Mouse (Mus musculus): Measurements from ENCODE around the gene Mospd3.
"Not testable (repeated sequence)": the region's sequence is repeated elsewhere in the genome, so short reads cannot be mapped to it uniquely, and the experiment has no call there.

Mospd3 gene

DNA sequence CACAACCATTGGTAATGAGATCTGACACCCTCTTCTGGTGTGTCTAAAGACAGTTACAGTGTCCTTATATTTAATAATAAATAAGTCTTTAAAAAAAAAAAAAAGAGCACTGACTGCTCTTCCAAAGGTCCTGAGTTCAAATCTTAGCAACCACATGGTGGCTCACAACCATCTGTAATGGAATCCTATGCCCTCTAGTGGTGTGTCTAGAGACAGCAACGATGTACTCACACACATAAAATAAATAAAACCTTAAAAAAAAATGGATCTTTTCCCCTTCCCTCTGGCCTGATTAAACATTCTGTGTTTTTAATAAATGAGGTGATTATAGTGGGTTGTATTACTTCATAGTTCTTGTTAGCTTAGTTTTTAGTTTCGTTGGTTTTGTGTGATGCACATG is 14.1 kb upstream of the Mospd3 start:
- not testable (repeated sequence) for DNase-seq

DNA sequence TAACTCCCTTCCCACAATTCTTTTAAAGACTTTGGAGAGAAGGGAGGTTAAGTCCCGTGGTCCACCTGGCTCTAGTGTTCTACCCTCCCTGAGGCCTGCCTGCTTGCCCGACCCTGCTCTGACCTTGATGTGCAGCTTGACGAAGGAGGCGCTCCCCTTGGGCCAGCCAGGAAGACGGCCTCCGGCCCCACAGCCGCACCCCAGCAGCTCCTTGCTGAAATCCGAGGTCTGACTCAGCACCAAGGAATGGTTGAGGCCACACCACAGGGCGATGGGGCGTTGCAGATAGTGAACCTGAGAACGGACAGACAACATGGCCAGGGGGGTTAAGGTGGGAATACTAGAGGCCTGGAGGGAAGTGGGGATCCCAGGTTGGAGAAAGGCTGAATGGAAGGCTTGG is 12.7 kb upstream of the Mospd3 start, which contains the start of gene Pcolce:
Gene Pcolce, minus strand, starts transcription at position 235 of the 400 bp plus-strand sequence.
- DNase-seq, result no peak

DNA sequence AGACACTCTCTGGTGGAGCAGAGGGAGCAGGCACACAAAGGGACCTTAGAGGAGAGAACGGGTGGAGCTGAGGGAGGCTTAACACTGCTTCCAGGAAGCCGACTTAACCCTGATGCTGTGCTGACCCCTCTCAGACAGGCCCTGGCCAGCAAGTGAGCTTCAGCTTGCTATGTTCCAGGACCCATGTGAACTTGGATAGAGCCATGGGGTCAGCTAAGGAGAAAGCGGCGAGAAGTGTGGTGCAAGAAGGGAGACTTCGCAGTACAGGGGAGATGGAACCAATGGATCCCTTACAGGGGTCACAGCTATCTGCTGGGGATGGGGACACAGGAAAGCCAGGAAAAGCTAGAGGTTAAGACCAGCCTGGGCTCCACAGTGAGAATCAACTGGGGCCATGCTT is 12.2 kb upstream of the Mospd3 start:
- DNase-seq, result no peak

DNA sequence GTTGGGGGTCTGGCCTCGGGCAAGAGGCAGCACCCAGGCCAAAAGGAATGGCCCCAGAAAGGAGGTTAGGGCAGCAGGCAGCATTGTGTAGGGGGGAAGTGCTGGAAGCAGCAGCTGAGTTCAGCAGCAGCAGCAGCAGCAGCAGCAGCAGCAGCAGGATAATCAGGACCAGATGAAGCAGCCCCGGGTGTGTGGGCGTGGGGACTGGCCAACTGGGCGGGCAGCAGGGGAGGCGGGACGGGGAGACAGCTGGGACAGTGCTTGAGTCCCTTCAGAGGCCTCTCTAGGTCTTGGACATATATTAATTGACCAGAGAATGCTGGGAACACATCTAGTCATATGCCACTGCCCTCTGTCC is 10.4 kb upstream of the Mospd3 start:
- no peak for DNase-seq

DNA sequence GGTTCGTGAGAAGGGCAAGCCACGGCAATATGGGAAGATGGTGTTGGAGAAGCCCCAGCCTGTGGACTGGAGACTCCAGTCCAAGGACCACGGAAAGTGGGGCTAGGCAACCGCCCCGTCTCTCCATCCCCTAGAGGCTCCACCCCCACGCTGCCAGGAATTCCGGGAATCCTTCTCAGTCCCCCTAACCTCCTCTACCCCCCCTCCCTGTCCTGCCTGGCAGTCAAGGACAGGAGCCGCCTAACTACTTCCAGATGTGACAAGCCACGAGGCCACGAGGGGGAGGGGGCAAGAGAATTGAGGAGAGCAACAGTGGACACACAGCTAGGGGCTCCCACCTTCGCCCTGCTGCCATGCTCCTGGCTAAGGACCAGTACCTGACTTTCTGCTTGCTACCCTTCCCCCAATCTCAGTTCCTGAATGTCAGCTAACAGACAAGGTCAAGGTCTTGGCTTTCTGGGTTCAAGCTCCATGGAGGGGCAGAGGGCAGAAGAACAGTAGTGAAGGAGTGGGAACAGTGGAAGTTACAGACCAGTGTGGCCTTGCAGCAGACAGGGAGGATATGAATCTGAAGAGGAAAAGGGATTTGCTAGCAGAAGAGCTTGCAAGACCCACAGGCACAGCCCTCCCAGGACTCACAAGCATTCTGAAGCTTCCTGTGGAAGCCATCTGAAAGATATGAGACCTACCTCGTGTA is 9.8 kb upstream of the Mospd3 start:
- DNase-seq, result no peak

DNA sequence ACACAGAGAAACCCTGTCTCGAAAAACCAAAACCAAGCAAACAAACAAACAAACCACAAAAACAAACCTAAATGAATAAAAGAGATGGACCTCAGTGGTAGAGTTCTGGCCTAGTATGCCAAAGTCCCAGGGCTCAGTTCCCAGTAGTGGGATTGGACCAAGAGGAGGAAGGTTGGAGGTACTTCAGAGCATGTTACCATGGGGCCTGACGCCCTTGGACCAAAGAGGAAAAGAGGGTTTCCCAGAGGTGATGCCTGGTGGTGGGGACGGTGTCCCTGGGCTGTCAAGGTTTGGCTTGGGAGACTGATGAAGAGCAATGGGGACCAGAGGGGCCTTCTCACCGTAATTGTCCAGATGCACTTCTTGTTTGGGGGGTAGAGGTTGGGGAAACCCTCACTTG is 9.2 kb upstream of the Mospd3 start:
- DNase-seq, result no peak

DNA sequence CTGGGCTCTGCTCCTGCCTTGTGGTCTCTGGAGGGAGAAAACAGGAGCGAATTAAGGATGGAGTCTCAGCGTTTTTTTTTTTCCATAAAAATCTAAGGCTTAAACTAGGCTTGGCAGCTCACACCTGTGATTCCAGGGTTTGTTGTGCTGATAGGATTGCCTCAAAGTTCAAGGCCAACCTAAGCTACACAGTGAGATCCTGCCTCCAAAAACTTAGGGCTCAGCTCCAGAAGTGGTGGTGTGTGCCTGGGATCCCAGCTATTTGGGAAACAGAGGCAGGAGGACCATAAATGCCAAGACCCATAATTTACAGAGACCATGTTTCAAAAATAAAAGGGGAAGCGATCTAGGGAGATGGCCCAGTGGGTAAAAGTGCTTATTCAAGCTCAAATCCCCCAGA is 8.4 kb upstream of the Mospd3 start:
- DNase-seq, result no peak

DNA sequence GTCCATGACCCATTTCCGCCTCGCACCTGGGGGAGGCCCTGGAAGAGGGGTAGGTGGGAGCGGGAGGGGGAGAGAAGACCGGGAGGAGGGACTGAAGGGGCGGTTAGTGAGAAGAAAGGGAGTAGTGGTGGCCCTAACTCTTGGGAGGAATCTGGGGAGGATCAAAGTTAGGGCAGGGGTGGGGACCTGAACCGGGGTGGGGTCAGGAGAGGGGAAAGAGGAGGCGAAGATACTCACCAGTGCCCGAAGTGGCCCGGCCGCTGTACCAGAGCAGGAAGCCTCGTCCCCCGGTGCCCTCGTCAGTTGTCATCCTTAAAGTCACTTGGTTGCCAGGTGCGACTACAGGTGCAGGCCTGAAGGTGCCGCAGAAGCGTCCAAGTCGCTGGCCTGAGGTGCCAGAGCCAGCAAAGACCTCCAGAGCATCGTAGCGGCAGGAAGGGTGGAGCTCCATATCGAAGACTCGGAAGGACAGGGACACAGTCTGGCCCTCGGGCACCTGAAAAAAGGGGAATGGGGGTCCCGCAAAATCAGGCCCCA is 7.9 kb upstream of the Mospd3 start:
- no peak for DNase-seq

DNA sequence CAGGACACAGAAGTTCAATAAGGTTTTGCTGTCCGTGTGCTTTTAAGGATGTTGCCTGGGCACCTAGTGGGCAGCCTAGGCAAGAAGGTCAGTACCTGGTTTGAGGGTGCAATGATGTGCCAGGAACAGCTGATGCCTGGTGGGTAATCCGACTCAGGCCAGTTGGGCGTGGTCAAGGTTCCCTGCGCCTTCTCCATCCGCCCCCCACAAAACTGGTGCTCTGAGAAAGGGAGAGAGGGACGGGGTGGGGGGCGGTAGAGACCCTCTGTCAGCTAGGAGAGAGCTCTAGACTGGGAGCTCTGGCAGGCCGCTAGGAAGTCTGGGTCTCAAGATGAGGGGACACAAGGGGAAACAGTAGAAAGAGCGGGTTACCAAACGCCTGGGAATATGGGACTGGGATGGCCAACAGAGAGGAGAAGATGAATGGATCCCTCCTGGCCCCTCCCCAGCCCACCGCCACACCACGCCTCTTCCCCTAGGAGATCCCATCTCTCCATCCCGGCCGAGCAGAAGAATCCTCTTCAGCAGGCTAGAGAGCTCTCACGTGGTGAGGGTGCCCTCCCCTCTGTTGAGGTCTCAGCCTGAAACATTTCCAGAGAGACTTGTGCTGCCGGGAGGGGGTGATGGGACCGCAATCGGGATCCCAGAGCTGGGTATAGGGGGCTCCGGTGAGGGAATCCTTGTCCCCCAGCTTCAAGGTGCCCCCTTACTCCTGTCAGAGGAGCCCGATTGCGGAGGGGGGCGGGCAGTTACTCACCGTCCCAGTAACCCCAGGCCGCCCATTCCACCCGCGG is 7.2 kb upstream of the Mospd3 start:
- no peak for DNase-seq

DNA sequence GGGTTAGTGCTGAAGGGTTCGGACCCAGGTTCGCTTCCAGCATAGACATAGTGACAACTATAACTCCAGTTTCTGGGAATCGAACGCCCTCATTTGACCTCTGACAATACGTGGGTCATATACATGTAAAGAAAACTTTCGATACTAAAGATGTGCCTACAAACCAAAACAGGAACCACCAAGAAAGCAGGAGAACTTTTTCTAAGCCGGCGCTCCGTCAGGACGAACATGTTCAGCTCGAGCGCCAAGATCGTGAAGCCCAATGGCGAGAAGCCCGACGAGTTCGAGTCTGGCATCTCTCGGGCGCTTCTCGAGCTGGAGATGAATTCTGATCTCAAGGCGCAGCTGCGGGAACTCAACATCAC is 489 bp upstream of the Mospd3 start:
- peak in 1 of 2 experiments; percentile 36 for DNase-seq

DNA sequence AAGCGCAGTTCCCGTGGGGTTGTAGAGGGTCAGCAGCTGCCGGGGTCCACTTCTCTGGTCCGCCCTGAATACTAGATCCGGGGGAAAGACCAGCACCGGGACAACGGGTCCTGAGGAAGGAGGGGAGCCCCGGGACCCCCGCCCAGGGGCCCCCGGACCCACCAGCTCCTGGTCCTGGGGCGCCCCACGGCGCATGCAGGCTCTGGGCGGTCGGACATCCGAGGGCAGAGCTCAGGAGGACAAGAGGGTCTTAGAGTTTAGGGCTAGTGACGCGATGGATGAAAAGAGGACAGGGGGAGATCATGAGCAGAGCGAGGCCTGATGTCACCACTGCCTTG is 608 bp downstream of the Mospd3 start:
- DNase-seq, result no peak

DNA sequence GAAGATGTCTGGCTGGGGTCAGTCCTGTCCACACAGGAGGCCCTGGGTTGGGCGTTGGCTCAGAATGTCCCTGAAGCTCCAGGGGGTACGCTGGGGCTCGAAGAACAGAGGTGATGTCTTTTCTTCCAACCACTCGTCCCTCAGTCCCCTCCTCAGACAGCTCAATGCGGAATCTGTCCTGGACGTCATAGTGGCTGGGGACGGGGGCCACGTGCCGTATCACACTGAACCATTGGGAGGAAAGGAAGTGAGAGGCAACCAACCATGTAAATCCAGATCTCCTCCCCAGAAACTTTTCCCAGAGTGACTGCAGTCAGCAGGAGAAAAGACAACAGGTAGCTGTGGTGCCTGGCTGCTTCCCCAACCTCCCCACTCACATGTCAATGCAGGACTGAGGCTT is 1.3 kb downstream of the Mospd3 start:
- no peak for DNase-seq

DNA sequence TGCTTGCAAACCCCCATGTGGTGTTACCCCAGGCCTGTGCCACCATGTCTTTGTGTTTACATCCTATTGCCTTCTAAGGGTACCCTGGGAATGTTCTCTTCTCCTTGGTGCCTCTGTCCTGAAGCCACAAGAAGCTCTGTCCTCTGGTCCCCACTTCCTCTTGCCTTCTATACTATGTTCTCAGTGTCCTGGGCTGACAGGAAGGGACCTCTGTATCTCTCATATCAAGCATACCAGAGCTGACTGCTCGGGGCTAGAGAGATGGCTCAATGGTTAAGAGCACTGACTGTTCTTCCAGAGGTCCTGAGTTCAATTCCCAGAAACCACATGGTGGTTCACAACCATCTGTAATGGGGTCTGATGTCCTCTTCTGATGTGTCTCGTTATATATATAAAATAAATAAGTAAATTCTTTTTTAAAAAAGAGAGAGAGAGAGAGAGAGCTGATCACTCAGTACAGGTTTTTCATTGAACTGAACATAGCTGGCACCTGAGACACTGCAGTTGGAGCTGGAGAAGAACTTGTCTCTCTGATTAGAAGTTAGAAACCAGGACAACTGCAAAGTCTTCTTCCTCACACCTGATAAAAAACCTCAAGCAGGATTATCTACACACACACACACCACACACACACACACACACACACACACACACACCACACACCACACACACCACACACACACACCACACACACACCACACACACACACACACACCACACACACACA is 2.6 kb downstream of the Mospd3 start:
- no peak for DNase-seq

DNA sequence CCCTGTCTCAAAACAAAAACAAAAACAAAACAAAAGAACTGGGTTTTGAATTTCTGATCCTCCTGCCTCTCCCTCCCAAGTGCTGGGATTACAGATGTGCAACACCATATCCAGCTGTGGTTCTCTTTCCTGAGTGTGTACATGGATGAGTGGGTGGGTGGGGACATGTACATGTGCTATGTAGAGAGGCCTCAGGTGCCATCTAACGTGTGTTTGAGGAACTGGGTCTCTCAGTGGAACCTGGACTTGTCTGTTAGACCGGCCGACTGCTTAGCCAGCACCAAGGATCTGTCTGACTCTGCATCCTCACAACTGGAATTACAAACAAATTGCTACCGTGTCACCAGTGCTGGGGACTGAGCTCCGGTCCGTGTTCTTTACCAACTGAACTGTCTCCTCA is 3.2 kb downstream of the Mospd3 start:
- DNase-seq, result no peak

DNA sequence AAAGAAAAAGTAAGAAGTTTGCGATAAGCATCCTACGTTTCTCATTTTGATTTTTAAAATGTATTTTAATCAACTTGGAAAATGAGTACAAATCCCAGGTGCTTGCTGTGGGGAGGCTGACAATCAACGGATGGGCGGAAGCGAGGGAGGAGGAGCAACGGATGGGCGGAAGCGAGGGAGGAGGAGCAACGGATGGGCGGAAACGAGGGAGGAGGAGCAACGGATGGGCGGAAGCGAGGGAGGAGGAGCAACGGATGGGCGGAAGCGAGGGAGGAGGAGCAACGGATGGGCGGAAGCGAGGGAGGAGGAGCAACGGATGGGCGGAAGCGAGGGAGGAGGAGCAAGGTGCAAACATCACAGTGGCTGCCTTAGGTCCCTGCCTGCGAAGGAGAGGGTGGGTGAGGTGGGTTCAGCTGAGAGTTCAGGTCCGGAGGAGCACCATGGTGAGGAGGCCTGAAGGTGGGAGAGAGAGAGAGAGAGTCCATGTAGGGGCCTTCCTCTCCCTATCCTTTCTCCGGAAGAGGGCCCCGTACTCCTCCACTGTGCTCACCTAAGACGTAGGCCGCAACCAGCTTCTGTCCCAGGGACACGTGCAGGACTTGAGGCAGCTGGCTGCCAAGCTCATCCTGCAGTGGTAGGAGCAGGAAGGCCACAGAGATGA is 4.1 kb downstream of the Mospd3 start:
- DNase-seq, result no peak

DNA sequence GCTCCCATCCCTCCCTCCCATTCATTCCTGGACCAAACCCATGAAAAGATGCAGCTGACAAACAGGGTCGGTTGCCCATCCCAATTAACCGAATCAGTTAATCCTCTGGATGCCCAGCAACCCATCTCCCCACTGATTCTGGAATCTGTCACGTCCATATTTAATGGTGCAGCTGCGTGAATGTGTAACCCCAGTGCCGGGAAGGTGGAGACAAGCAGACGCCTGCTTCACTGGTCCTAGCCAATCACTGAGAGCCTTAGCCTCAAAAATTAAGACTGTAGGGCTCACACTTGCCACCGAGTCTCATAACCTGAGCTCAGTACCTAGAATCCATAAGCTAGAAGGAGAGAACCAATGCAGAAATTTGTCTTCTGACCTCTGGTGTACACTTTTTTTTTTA is 4.9 kb downstream of the Mospd3 start:
- no peak for DNase-seq

DNA sequence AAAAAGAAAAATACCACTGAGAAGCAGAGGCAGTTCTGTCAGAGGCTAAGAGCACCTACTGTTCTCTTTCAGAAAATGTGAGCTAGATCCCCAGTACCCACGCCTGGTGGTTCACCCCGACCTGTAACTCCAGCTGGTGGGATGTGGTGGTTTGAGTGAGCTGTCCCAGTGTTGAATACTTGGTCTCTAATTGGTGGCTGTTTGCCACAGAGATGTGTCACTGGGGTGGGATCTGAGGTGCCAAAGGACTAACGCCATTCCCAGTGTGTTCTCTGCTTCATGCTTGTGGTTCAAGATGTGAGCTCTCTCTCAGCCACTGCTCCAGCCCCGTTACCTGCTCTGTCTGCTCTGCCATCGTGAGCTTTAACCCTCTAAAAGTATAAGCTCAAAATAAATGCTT is 10.4 kb downstream of the Mospd3 start:
- DNase-seq, result no peak

DNA sequence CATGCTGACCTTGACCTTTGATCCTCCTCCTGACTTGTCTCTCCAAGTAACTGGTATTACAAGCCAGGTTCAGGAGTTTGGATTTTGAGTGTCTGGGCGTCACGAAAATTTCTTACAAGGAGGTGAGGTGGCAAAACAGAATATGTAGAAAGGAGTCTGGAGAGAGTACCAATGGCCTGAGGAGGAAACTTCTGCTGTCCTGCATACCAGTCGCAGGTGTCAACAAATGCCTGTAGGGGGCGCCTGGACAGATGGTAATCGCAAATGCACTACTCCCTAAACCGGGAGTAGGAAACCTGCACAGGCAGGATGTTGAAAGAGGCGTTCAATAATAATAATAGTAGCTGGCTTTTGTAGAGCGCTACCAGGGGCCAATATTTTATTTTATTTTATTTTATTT is 15.9 kb downstream of the Mospd3 start:
- DNase-seq, result peak; percentile 71 to 90

DNA sequence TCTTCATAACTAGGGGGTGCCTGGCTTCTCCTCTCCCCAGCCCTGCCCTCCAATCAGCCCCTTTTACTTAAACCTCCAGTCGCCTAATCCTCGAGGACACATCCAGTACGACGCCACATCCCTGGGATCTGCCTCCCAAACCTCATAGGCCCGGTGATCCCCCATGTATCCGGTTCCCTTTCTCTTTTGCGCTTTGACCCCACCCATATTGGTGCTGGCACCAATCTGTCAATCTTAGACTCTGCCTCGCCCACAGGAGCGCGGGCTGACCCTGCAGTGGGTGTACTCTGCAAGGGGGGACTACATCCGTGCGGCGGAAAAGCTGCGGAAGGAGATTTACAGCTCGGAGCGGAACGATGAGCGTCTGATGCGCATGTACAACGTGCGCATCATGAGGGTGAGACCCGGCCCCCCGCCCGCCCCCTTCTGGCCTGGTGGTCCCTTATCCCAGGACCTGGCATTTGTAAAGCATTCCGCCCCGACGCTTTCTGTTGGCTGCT is 17.1 kb downstream of the Mospd3 start:
- DNase-seq, result peak; percentile 42 to 47

DNA sequence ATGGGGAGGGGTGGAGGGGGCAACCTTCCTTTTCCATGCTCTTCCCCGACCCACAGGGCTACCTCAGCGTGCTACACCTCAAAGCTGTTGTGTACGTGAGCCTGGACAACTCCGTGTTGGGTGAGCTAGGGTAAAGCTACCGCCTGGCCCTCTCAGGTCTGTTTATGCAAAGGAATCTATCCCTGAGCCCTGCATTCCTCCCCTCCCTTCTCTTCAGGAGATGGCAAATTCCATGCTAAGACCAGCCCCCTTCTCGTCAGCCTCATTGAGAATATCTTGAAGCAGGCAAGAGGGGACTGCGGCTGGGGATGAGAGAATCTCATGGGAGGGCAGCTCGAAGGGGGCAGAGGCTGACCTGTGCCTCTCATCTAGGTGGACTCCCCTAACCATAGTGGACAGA is 18.2 kb downstream of the Mospd3 start:
- DNase-seq, result no peak

DNA sequence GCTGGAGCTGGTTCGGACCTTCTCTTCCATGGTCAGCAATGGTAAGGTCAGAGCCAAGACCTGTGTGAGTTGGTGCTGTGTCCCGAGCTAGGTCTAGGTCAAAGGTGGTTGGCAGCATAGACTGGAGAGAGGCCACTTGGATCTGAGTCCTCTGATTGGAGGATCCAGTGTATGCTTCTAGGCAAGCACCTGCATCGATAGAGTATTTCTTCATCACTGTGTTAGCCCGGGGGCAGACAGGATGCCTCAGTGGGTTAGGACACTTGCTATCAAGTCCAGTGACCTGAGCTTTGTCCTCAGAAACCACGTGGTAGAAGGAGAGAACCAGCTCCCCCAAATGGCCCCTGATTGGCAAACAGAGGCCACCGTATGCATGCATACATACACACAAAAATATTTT is 20.6 kb downstream of the Mospd3 start:
- DNase-seq, result no peak

DNA sequence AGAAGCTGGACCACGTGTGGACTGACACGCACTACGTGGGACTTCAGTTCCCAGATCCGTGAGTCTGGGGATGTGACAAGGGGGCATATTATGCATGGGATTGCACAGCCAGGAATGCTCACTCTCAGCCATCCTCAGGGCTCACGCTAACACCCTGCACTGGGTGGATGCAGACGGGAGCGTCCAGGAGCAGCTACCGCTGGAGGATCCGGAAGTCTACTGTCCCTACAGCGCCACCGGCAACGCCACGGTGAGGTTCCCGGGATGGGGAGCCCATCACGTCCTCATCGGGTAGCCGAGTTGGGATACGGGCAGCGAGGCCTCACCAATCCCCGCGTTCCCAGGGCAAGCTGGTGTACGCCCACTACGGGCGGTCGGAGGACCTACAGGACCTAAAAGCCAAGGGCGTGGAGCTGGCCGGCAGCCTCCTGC is 26.4 kb downstream of the Mospd3 start:
- DNase-seq, result peak; percentile 75 to 84

All from cerebellum, postnatal 25 days (tissue).